Mouse (Mus musculus) forebrain, embryonic 14.5 days (tissue): ENCODE measurements around the gene Hdac4. TPM values are rescaled to one million over a fixed set of nuclear protein-coding genes. Genes with fewer than 3 reads are reported as not detected.

Experiments
- ATAC-seq: fragments of 200-750 bp; cut with Nextera tagmentation; 2 replicates; pipeline ENCODE4 v1.8.0; 2017; ENCODE audit warnings: mild to moderate bottlenecking, moderate library complexity
- DNase-seq: peaks from one replicate; pipeline ENCODE4 v3.0.0-alpha.2; 2015; ENCODE audit warnings: low spot score
- H3K27ac ChIP-seq: fragments of 300-500 bp; sonication (generic); 2 replicates; pipeline ENCODE4 v1.5.1; 2014; ENCODE audit warnings: low read depth, mild to moderate bottlenecking, control low read depth, low read length, moderate library complexity
- H3K27me3 ChIP-seq: fragments of 300-500 bp; sonication (generic); replicated peaks from 2 replicates; pipeline ENCODE4 v1.6.1; 2014; ENCODE audit warnings: low read length, control low read depth, mixed read lengths; ENCODE audit not compliant: control insufficient read depth, insufficient read depth
- H3K36me3 ChIP-seq: fragments of 300-500 bp; sonication (generic); 2 replicates; pipeline ENCODE4 v1.6.1; 2014; ENCODE audit warnings: low read length, control low read depth; ENCODE audit not compliant: control insufficient read depth, insufficient read depth
- H3K4me1 ChIP-seq: fragments of 300-500 bp; sonication (generic); 2 replicates; pipeline ENCODE4 v1.6.1; 2014; ENCODE audit warnings: antibody characterized with exemption, low read length, control low read depth; ENCODE audit not compliant: control insufficient read depth, insufficient read depth
- H3K4me2 ChIP-seq: fragments of 300-500 bp; sonication (generic); 2 replicates; pipeline ENCODE4 v1.6.1; 2014; ENCODE audit warnings: mild to moderate bottlenecking, control low read depth, low read length
- H3K4me3 ChIP-seq: fragments of 300-500 bp; sonication (generic); 2 replicates; pipeline ENCODE4 v1.5.1; 2014; ENCODE audit warnings: low read depth, low read length, control low read depth
- H3K9ac ChIP-seq: fragments of 300-500 bp; sonication (generic); 2 replicates; pipeline ENCODE4 v1.6.1; 2014; ENCODE audit warnings: mild to moderate bottlenecking, low read length, control low read depth, moderate library complexity
- H3K9me3 ChIP-seq: fragments of 300-500 bp; sonication (generic); replicated peaks from 2 replicates; pipeline ENCODE4 v1.6.1; 2016; ENCODE audit warnings: low read length, control low read depth, mixed read lengths; ENCODE audit not compliant: control insufficient read depth
- WGBS: fragments of 180-500 bp; shearing (Covaris S2); extraction: QIAGEN DNeasy Blood & Tissue Kit; methylation state at CpG from one replicate; pipeline ENCODE4 v1.1.7; 2014; 5-methylcytosine and 5-hydroxymethylcytosine counted together
- polyA plus RNA-seq: library from polyadenylated mRNA; unstranded; fragments of >200 nt; fragmentation: Nextera tagmentation; extraction: Ambion mirVana; gene quantifications from 2 replicates; pipeline ENCODE4 v1.2.1, GENCODE M21; 2014

Gene Hdac4
- polyA plus RNA-seq, 1 experiment from 2014 or later: 16.5 TPM

DNA sequence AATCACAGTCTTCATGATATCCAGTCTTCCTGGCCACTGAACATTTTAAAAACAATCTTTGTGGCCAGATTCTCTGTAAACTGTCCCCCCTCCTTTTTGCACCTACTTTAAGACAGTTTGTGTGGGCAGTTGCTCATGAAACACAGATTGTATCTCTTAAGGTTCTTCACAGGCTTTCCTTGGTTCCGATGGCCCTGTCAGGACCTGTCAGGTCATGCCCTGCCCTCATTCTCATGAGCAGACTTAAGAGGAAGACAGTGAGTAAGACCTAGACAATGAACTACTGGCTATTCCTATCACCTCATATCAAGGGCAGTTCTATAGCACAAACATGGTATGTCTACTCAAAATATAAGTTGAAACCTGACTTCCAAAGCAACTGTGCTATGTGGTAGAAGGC is 135.9 kb downstream of the Hdac4 start:
- ATAC-seq (no peak), DNase-seq (no peak)

DNA sequence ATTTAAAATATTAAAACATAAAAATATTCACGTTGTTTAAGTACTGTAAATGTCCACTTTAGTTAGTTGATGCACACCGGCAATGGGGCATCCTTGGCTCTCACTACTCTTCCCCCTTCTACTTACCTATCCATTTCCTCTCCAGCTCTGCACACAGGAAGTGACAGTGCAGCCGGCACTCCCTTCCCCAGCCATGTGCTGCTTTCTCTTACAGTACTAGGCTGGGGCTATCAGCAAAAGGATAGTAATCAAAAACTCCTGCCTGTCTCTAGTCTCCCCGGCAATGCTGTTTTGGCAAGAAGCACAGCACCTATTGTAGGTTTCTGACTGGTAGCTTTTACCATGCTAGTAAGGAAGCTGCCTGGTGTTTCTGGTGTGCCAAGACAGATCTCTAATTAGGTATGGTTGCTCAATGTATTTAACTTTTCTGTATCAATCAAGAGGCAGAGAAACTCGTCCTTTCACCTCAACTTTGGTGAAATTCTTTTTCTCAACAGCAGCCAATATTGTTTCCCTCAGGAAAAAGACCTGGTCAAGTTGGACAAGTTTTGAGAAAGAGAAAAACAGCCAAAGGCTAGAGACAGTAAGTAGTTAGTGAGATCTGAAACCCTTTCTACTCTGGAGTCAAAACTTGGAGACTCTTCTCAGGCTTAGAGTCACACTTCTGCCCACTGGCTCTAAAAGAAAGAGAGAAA is 136.6 kb downstream of the Hdac4 start:
- Histone ChIP-seq H3K27me3 (no peaks in the 10 kb centered on the region), H3K4me3 (no peak overlapping the region), H3K9ac (no peak overlapping the region), H3K4me2 (no peak overlapping the region), H3K36me3 (no peaks in the 10 kb centered on the region), H3K4me1 (peaks cover 13% of the 10 kb centered on the region), H3K9me3 (no peaks in the 10 kb centered on the region), H3K27ac (no peak overlapping the region)
- DNase-seq (no peak), ATAC-seq (no peak)
- 82% methylated on average over 5 of the region's 5 CpGs for WGBS

More for the DNA sequence above, 135.9 kb downstream of the Hdac4 start:
- peaks cover 13% of the 10 kb centered on the region for H3K4me1 ChIP-seq
- H3K4me2 ChIP-seq: no peak overlapping the region
- no peak overlapping the region for H3K4me3 ChIP-seq
- H3K9me3 ChIP-seq: no peaks in the 10 kb centered on the region
- no peak overlapping the region for H3K27ac ChIP-seq
- 87% methylated on average over 1 of the region's 1 CpGs for WGBS
- no peak overlapping the region for H3K9ac ChIP-seq
- H3K27me3 ChIP-seq: no peaks in the 10 kb centered on the region
- H3K36me3 ChIP-seq: no peaks in the 10 kb centered on the region

- ATAC-seq (no peak), DNase-seq (no peak)
- Histone ChIP-seq H3K4me1 (peaks cover 8% of the 10 kb centered on the region), H3K4me2 (no peak overlapping the region), H3K36me3 (no peaks in the 10 kb centered on the region), H3K9ac (no peak overlapping the region), H3K9me3 (no peaks in the 10 kb centered on the region), H3K27ac (no peak overlapping the region), H3K27me3 (no peaks in the 10 kb centered on the region), H3K4me3 (no peak overlapping the region)
- WGBS: 87% methylated on average over 3 of the region's 3 CpGs
Observed at GRCm38 (mm10) chr1:92057068-92057467, 138.4 kb downstream of the Hdac4 start.

DNA sequence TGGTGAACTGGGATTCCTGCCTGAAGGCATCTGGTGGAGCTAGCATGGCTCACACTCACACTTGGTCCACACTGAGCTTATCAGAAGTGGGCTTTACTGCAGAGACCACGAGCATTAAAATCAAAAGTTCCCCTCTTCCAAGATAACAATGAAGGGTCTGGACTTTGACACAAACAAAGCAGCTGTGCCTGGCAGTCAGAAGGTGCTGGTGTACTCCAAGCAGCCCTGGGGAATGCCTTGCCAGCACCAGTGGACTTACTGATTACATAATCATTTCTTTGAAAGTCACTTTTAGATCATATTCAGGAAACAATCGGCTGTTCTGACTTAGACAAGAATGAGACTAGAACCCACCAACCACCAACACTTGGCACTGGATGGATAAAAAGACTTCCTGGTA is 140.3 kb downstream of the Hdac4 start:
- DNase-seq (no peak), ATAC-seq (no peak)
- Histone ChIP-seq H3K4me2 (no peak overlapping the region), H3K4me3 (no peak overlapping the region), H3K27ac (no peak overlapping the region), H3K9me3 (no peaks in the 10 kb centered on the region), H3K36me3 (no peaks in the 10 kb centered on the region), H3K27me3 (no peaks in the 10 kb centered on the region), H3K4me1 (peaks cover 2% of the 10 kb centered on the region; the same call in 1 of the 2 replicates), H3K9ac (no peak overlapping the region)
- WGBS: 67% methylated on average over 2 of the region's 2 CpGs

GRCm38 (mm10) chr1:92052190-92052589 is 143.3 kb downstream of the Hdac4 start:
- Histone ChIP-seq H3K4me3 (no peak overlapping the region), H3K27me3 (no peaks in the 10 kb centered on the region), H3K4me1 (peaks cover 2% of the 10 kb centered on the region; the same call in 1 of the 2 replicates), H3K27ac (no peak overlapping the region), H3K4me2 (no peak overlapping the region), H3K9me3 (no peaks in the 10 kb centered on the region), H3K9ac (no peak overlapping the region), H3K36me3 (no peaks in the 10 kb centered on the region)
- ATAC-seq (no peak), DNase-seq (no peak)
- WGBS: 83% methylated on average over 4 of the region's 4 CpGs

DNA sequence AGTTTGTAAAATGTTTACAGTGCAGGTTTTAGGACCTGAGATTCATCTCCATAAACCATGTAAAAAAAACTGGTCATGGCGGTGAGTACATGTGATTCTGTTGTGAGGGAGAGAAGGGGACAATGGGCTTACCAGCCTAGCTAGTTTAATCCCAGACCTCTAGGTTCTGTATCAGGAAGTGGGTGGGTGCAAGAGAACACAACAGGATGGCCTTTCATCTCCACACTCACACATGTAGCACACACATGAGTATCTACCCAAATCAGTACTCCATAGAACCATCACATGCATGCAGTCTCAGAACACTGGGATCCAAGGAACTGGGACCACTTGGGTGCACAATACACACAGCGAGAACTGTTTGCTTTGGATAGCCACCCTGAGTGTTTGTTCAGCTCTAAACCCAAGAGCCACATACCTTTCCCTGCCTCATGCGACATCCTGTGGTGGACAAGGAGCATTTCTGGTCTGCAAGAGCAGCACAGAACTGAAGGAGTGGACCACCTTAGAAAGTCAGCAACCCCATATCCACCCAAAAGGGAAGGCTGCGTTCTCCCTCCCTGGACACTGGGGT is 143.9 kb downstream of the Hdac4 start:
- ATAC-seq: no peak
- Histone ChIP-seq H3K4me1 (peaks cover 2% of the 10 kb centered on the region; the same call in 1 of the 2 replicates), H3K27me3 (no peaks in the 10 kb centered on the region), H3K9ac (no peak overlapping the region), H3K4me2 (no peak overlapping the region), H3K4me3 (no peak overlapping the region), H3K36me3 (no peaks in the 10 kb centered on the region), H3K9me3 (no peaks in the 10 kb centered on the region), H3K27ac (no peak overlapping the region)
- DNase-seq: no peak
- 93% methylated on average over 4 of the region's 4 CpGs for WGBS

- Histone ChIP-seq H3K9ac (no peak overlapping the region), H3K4me2 (no peak overlapping the region), H3K4me1 (peaks cover 2% of the 10 kb centered on the region; the same call in 1 of the 2 replicates), H3K27ac (no peak overlapping the region), H3K27me3 (no peaks in the 10 kb centered on the region), H3K36me3 (no peaks in the 10 kb centered on the region), H3K9me3 (no peaks in the 10 kb centered on the region), H3K4me3 (no peak overlapping the region)
- ATAC-seq: no peak
- no peak for DNase-seq
Observed at GRCm38 (mm10) chr1:92050992-92051391, 144.5 kb downstream of the Hdac4 start.

GRCm38 (mm10) chr1:92050566-92050965 is 144.9 kb downstream of the Hdac4 start:
- Histone ChIP-seq H3K27ac (no peak overlapping the region), H3K9ac (no peak overlapping the region), H3K9me3 (no peaks in the 10 kb centered on the region), H3K4me1 (peaks cover 2% of the 10 kb centered on the region; the same call in 1 of the 2 replicates), H3K36me3 (no peaks in the 10 kb centered on the region), H3K27me3 (no peaks in the 10 kb centered on the region), H3K4me2 (no peak overlapping the region), H3K4me3 (no peak overlapping the region)
- WGBS: 22% methylated on average over 3 of the region's 3 CpGs
- ATAC-seq (no peak), DNase-seq (no peak)
